Mouse (Mus musculus): ENCODE results near the gene Filip1l.
"Not testable (repeated sequence)": the region's sequence is repeated elsewhere in the genome, so short reads cannot be mapped to it uniquely, and the experiment has no call there.

The Filip1l gene

GRCm38 (mm10) chr16:57353166-57353721, 351 bp downstream of the Filip1l start:
- no peak for DNase-seq (ENCODE audit: low read depth, low spot score)

GRCm38 (mm10) chr16:57353932-57354331, 1.0 kb downstream of the Filip1l start:
- no peak for DNase-seq (ENCODE audit: low read depth, low spot score)

GRCm38 (mm10) chr16:57356454-57356853, 3.6 kb downstream of the Filip1l start:
- no peak for DNase-seq (ENCODE audit: low read depth, low spot score)

GRCm38 (mm10) chr16:57357011-57357410, 4.1 kb downstream of the Filip1l start:
- DNase-seq (ENCODE audit: low read depth, low spot score) = no peak

GRCm38 (mm10) chr16:57359251-57359650, 6.4 kb downstream of the Filip1l start:
- no peak for DNase-seq (ENCODE audit: low read depth, low spot score)

- no peak for DNase-seq (ENCODE audit: low read depth, low spot score)
These were observed 7.9 kb downstream of the Filip1l start for GRCm38 (mm10) chr16:57360785-57361184.

- DNase-seq (ENCODE audit: low read depth, low spot score) = peak; percentile 11
These were observed 9.9 kb downstream of the Filip1l start for GRCm38 (mm10) chr16:57362679-57363401.

GRCm38 (mm10) chr16:57364498-57364897, 11.6 kb downstream of the Filip1l start:
- no peak for DNase-seq (ENCODE audit: low read depth, low spot score)

- no peak for DNase-seq (ENCODE audit: low read depth, low spot score)
These were observed 13.2 kb downstream of the Filip1l start for GRCm38 (mm10) chr16:57366141-57366540.

- DNase-seq (ENCODE audit: low read depth, low spot score) = no peak
These were observed 14.2 kb downstream of the Filip1l start for GRCm38 (mm10) chr16:57366941-57367694.

- no peak for DNase-seq (ENCODE audit: low read depth, low spot score)
These were observed 17.1 kb downstream of the Filip1l start for GRCm38 (mm10) chr16:57369846-57370496.

GRCm38 (mm10) chr16:57372156-57372555, 19.3 kb downstream of the Filip1l start:
- no peak for DNase-seq (ENCODE audit: low read depth, low spot score)

- no peak for DNase-seq (ENCODE audit: low read depth, low spot score)
These were observed 22.4 kb downstream of the Filip1l start for GRCm38 (mm10) chr16:57375248-57375837.

GRCm38 (mm10) chr16:57378631-57379330, 25.9 kb downstream of the Filip1l start:
- DNase-seq (ENCODE audit: low read depth, low spot score) = no peak

- DNase-seq (ENCODE audit: low read depth, low spot score) = no peak
These were observed 30.5 kb downstream of the Filip1l start for GRCm38 (mm10) chr16:57383266-57383971.

- DNase-seq (ENCODE audit: low read depth, low spot score) = no peak
These were observed 31.4 kb downstream of the Filip1l start for GRCm38 (mm10) chr16:57384274-57384673.

GRCm38 (mm10) chr16:57389566-57390251, 36.8 kb downstream of the Filip1l start:
- DNase-seq (ENCODE audit: low read depth, low spot score) = no peak

- not testable (repeated sequence) for DNase-seq (ENCODE audit: low read depth, low spot score)
These were observed 38.3 kb downstream of the Filip1l start for GRCm38 (mm10) chr16:57391171-57391570.

GRCm38 (mm10) chr16:57392461-57392860, 39.6 kb downstream of the Filip1l start:
- no peak for DNase-seq (ENCODE audit: low read depth, low spot score)

GRCm38 (mm10) chr16:57393161-57393560, 40.3 kb downstream of the Filip1l start:
- no peak for DNase-seq (ENCODE audit: low read depth, low spot score)

Measured in CD4-positive, CD25-positive, alpha-beta regulatory T cell, adult 2 months (primary cell).